Comparison of ENCODE assay signal across 8 mouse cellular contexts in the genomic region with DNA sequence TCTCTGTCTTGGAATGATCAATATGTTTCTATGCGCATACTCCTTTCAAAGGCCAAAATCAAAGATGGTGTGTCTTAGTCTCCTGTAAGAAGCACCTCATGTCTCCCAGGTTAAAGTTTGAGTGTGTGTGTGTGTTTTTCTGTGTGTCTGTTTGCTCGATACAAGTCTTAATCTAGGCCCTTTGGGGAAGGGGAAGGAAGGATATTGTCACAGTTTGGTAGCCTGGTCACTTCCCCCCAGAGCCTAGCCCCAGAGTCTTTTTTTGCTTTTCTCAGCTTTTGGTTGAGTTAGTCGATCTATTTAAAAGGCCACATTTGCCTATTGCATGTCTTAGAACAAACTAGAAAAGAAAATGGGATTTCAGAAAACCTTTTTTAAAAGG. TPM values are rescaled to one million over a fixed set of nuclear protein-coding genes. Genes with fewer than 3 reads are reported as not detected.
DNase-seq lines count a peak whose midpoint lies in the region; ATAC-seq and TF ChIP-seq lines count a peak whose summit lies in the region.

No protein-coding gene starts in this region.

- peak overlapping the region; percentile 80 for H3K4me2 ChIP-seq in heart, embryonic 11.5 days

- TF ChIP-seq CTCF in E14TG2a.4 (conservative IDR thresholded peaks at IDR 0.05; ENCODE audit: low read length), result no peak

- peak overlapping the region; percentile 75 for H3K4me3 ChIP-seq in heart, embryonic 11.5 days (ENCODE audit: low read depth, low read length)
- peak overlapping the region; percentile 96 for H3K4me3 ChIP-seq in E14TG2a.4 (replicated peaks; ENCODE audit: low read length)
- peak overlapping the region; percentile 95 for H3K4me3 ChIP-seq in hindbrain, embryonic 10.5 days
- peak overlapping the region; percentile 97 for H3K4me3 ChIP-seq in megakaryocyte, embryonic 14.5 days (replicated peaks)

- peak overlapping the region; percentile 98 for H3K9ac ChIP-seq in heart, embryonic 11.5 days (ENCODE audit: low read depth, low read length)

- 49% methylated on average over 3 of the region's 3 CpGs for WGBS in heart, embryonic 11.5 days (ENCODE audit: insufficient replicate concordance)
- WGBS in hindbrain, embryonic 10.5 days, result 50% methylated on average over 3 of the region's 3 CpGs

- H3K36me3 ChIP-seq in heart, embryonic 11.5 days (ENCODE audit: control insufficient read depth, insufficient read depth, low read length), result no peaks in the 10 kb centered on the region
- H3K36me3 ChIP-seq in E14TG2a.4 (ENCODE audit: insufficient read depth, low read length), result 0 out of 2 replicates have a peak, but pooled peaks cover under 1% of the 10 kb centered on the region
- H3K36me3 ChIP-seq in hindbrain, embryonic 10.5 days, result no peaks in the 10 kb centered on the region
- H3K36me3 ChIP-seq in megakaryocyte, embryonic 14.5 days (replicated peaks; ENCODE audit: low read length), result no peaks in the 10 kb centered on the region

- H3K4me1 ChIP-seq in heart, embryonic 11.5 days (ENCODE audit: control insufficient read depth, insufficient read depth, low read length), result peaks cover 9% of the 10 kb centered on the region
- peaks cover 81% of the 10 kb centered on the region for H3K4me1 ChIP-seq in E14TG2a.4 (replicated peaks; ENCODE audit: low read depth, low read length)
- peaks cover 27% of the 10 kb centered on the region for H3K4me1 ChIP-seq in hindbrain, embryonic 10.5 days (replicated peaks)
- peaks cover 34% of the 10 kb centered on the region for H3K4me1 ChIP-seq in megakaryocyte, embryonic 14.5 days

- H3K27me3 ChIP-seq in heart, embryonic 11.5 days (ENCODE audit: control insufficient read depth, insufficient read depth, low read length), result no peaks in the 10 kb centered on the region
- H3K27me3 ChIP-seq in E14TG2a.4 (ENCODE audit: insufficient read depth, low read length), result no peaks in the 10 kb centered on the region
- H3K27me3 ChIP-seq in hindbrain, embryonic 10.5 days (ENCODE audit: insufficient read depth, poor library complexity, severe bottlenecking), result no peaks in the 10 kb centered on the region
- H3K27me3 ChIP-seq in megakaryocyte, embryonic 14.5 days (replicated peaks), result peaks cover 2% of the 10 kb centered on the region

- DNase-seq in heart, adult 18-20 months, result no peak
- no peak for DNase-seq in hindbrain, embryonic 10.5 days (ENCODE audit: low spot score)
- DNase-seq in urinary bladder, postnatal 10 days (ENCODE audit: low spot score), result no peak
- no peak for DNase-seq in embryo, embryonic 10.5 days (ENCODE audit: low spot score)
- no peak for DNase-seq in right cerebral cortex, postnatal 10 days (ENCODE audit: low spot score in 2 of 2)

- no peak for ATAC-seq in heart, embryonic 11.5 days (replicated peaks; ENCODE audit: insufficient number of reproducible peaks, low FRiP score, low TSS enrichment)

- 0 out of 2 replicates have a peak overlapping the region, but pooled peaks have one; percentile 75 for H3K27ac ChIP-seq in heart, embryonic 11.5 days (ENCODE audit: low read depth, low read length)
- H3K27ac ChIP-seq in hindbrain, embryonic 10.5 days, result peak overlapping the region; percentile 98

- no peaks in the 10 kb centered on the region for H3K9me3 ChIP-seq in heart, embryonic 11.5 days (replicated peaks; ENCODE audit: control insufficient read depth, low read length)
- no peaks in the 10 kb centered on the region for H3K9me3 ChIP-seq in E14TG2a.4 (ENCODE audit: low read length)
- H3K9me3 ChIP-seq in hindbrain, embryonic 10.5 days, result no peaks in the 10 kb centered on the region
- no peaks in the 10 kb centered on the region for H3K9me3 ChIP-seq in megakaryocyte, embryonic 14.5 days

RNA-seq across cellular contexts. Expression of a gene that starts 3.1 kb away (rescaled TPM):
- 10.6 and 11.4 TPM in 2 replicates for polyA plus RNA-seq in heart, embryonic 11.5 days (2014; fragmentation: Nextera tagmentation; extraction: Ambion mirVana)
- 10 to 100 TPM; 24.2 to 29.6 TPM for total RNA-seq in heart, adult 18-20 months (2021)
- 11.0 and 12.7 TPM in 2 replicates for polyA plus RNA-seq in hindbrain, embryonic 10.5 days (2016; fragmentation: Nextera tagmentation; extraction: Ambion mirVana)
- 12.1 and 14.4 TPM in 2 replicates for polyA plus RNA-seq in megakaryocyte, embryonic 14.5 days (2012; ENCODE audit: insufficient read depth, low replicate concordance)
